Mouse (Mus musculus) kidney, embryonic 15.5 days (tissue): ENCODE measurements around the gene Dock1. TPM values are rescaled to one million over a fixed set of nuclear protein-coding genes. Genes with fewer than 3 reads are reported as not detected.
A peak's percentile ranks its signal among the peaks of the same experiment; 100 is the strongest.

Experiments used
- ATAC-seq: fragments of 200-750 bp; cut with Nextera tagmentation; replicated peaks from 2 replicates; pipeline ENCODE4 v1.8.0; 2017; ENCODE audit warnings: moderate TSS enrichment; ENCODE audit not compliant: low FRiP score
- H3K27ac ChIP-seq: fragments of 300-500 bp; sonication (generic); 2 replicates; pipeline ENCODE4 v1.5.1; 2015; ENCODE audit warnings: mild to moderate bottlenecking, inconsistent platforms
- H3K27me3 ChIP-seq: fragments of 300-500 bp; sonication (generic); 2 replicates; pipeline ENCODE4 v1.6.1; 2015; ENCODE audit warnings: inconsistent platforms
- H3K36me3 ChIP-seq: fragments of 300-500 bp; sonication (generic); 2 replicates; pipeline ENCODE4 v1.6.1; 2015; ENCODE audit warnings: inconsistent platforms
- H3K4me1 ChIP-seq: fragments of 300-500 bp; sonication (generic); 2 replicates; pipeline ENCODE4 v1.6.1; 2015; ENCODE audit warnings: inconsistent platforms
- H3K4me2 ChIP-seq: fragments of 300-500 bp; sonication (generic); 2 replicates; pipeline ENCODE4 v1.6.1; 2015; ENCODE audit warnings: moderate library complexity, mild to moderate bottlenecking, inconsistent platforms
- H3K4me3 ChIP-seq: fragments of 300-500 bp; sonication (generic); replicated peaks from 2 replicates; pipeline ENCODE4 v1.5.1; 2015; ENCODE audit warnings: mild to moderate bottlenecking, inconsistent platforms
- H3K9ac ChIP-seq: fragments of 300-500 bp; sonication (generic); 2 replicates; pipeline ENCODE4 v1.6.1; 2015; ENCODE audit warnings: mild to moderate bottlenecking, inconsistent platforms
- H3K9me3 ChIP-seq: fragments of 300-500 bp; sonication (generic); replicated peaks from 2 replicates; pipeline ENCODE4 v1.6.1; 2016; ENCODE audit warnings: inconsistent platforms
- WGBS: fragments of 180-500 bp; shearing (Covaris S2); methylation state at CpG from one replicate; pipeline ENCODE4 v1.1.7; 2015; ENCODE audit warnings: mixed read lengths; 5-methylcytosine and 5-hydroxymethylcytosine counted together
- polyA plus RNA-seq: library from polyadenylated mRNA; unstranded; fragments of >200 nt; fragmentation: Nextera tagmentation; extraction: Ambion mirVana; gene quantifications from 2 replicates; pipeline ENCODE4 v1.2.1, GENCODE M21; 2015

Dock1 gene
- 46.8 and 47.7 TPM in 2 replicates for polyA plus RNA-seq

- peak within 1 kb of the TSS; percentile 97 for H3K27ac ChIP-seq
- H3K4me2 ChIP-seq = peak within 1 kb of the TSS; percentile 68
- 0 out of 2 replicates have a peak, but pooled peaks cover 4% of the 10 kb centered on the region for H3K27me3 ChIP-seq
- peak within 1 kb of the TSS; percentile 66 for H3K4me3 ChIP-seq
- H3K4me1 ChIP-seq = peaks cover 59% of the 10 kb centered on the region
- ATAC-seq = peak; percentile 91
- 2% methylated on average over 71 of the region's 77 CpGs for WGBS
- peak within 1 kb of the TSS; percentile 80 for H3K9ac ChIP-seq
- no peaks in the 10 kb centered on the region for H3K9me3 ChIP-seq
- no peaks in the 10 kb centered on the region for H3K36me3 ChIP-seq
Measured at GRCm38 (mm10) chr7:134670312-134671002, at the start of gene Dock1. Gene Dock1, plus strand, starts transcription at chr7:134670654.

- Histone ChIP-seq H3K4me1 (no peaks in the 10 kb centered on the region), H3K27ac (no peak overlapping the region), H3K4me3 (no peak overlapping the region), H3K4me2 (no peak overlapping the region), H3K9me3 (no peaks in the 10 kb centered on the region), H3K27me3 (no peaks in the 10 kb centered on the region), H3K9ac (no peak overlapping the region), H3K36me3 (no peaks in the 10 kb centered on the region)
- no peak for ATAC-seq
- 91% methylated on average over 4 of the region's 4 CpGs for WGBS
Measured at GRCm38 (mm10) chr7:134627906-134628305, 42.5 kb upstream of the Dock1 start.

DNA sequence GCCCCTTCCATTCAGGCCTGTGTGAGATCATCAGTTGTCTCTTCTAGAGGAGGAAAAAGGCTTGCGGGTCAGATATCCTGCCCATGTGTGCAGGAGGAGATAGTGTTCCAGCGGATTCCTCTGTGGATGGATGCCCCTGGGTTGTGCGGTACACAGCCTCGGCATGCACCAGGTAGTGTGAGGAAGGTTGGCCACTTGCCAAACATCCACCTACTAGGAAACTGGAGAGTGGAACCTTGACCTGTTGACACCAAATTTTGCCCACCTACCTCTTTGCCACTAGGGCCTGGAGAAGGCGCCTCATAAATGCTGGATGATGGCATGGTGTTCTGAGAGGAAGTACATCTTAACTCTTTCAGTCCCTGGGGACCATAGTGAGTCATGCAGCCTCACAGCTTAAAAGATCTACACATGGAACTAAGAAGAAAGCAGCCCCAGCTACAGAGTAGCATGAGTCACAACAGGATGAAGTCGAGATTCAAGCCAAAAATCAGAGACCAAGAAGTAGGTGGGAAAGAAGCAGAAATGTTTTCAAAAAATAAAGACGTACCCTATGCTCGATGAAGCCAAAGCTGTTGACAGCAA is 20.1 kb upstream of the Dock1 start:
- ATAC-seq = no peak
- H3K9ac ChIP-seq = no peak overlapping the region
- no peak overlapping the region for H3K4me3 ChIP-seq
- no peak overlapping the region for H3K27ac ChIP-seq
- 76% methylated on average over 8 of the region's 8 CpGs for WGBS
- no peak overlapping the region for H3K4me2 ChIP-seq
- H3K27me3 ChIP-seq = no peaks in the 10 kb centered on the region
- no peaks in the 10 kb centered on the region for H3K36me3 ChIP-seq
- no peaks in the 10 kb centered on the region for H3K4me1 ChIP-seq
- no peaks in the 10 kb centered on the region for H3K9me3 ChIP-seq

- H3K4me2 ChIP-seq = no peak overlapping the region
- H3K27ac ChIP-seq = no peak overlapping the region
- no peak overlapping the region for H3K4me3 ChIP-seq
- no peaks in the 10 kb centered on the region for H3K36me3 ChIP-seq
- no peaks in the 10 kb centered on the region for H3K9me3 ChIP-seq
- 79% methylated on average over 3 of the region's 3 CpGs for WGBS
- no peak overlapping the region for H3K9ac ChIP-seq
- no peaks in the 10 kb centered on the region for H3K4me1 ChIP-seq
- no peak for ATAC-seq
- no peaks in the 10 kb centered on the region for H3K27me3 ChIP-seq
Measured at GRCm38 (mm10) chr7:134651071-134651470, 19.4 kb upstream of the Dock1 start.

DNA sequence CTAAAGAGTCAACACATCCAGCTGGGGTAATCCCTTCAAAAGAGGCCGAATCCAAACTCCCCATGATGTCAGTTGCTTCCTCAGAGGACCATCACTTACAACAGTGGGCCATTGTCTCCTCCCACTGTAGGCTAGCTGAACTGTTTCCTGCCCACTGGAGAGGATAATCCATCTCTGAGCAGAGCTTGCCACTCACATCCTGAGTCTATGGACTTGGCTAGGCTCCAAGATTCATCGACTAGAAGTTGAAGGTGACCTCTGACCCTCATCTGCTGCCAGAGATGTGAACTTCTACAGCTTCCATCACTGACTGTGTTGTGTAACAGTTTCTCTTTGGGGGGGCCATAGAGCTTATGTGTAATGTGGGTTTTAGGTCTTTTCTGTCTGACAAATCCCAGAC is 7.2 kb upstream of the Dock1 start:
- no peak overlapping the region for H3K4me3 ChIP-seq
- peak; percentile 52; the same call in 1 of the 2 replicates for ATAC-seq
- no peaks in the 10 kb centered on the region for H3K27me3 ChIP-seq
- H3K4me1 ChIP-seq = 0 out of 2 replicates have a peak, but pooled peaks cover 4% of the 10 kb centered on the region
- 17% methylated on average over 2 of the region's 2 CpGs for WGBS
- peaks cover 7% of the 10 kb centered on the region for H3K9me3 ChIP-seq
- H3K36me3 ChIP-seq = no peaks in the 10 kb centered on the region
- no peak overlapping the region for H3K27ac ChIP-seq
- no peak overlapping the region for H3K4me2 ChIP-seq
- H3K9ac ChIP-seq = no peak overlapping the region

- ATAC-seq = no peak
- H3K27me3 ChIP-seq = 0 out of 2 replicates have a peak, but pooled peaks cover 4% of the 10 kb centered on the region
- 72% methylated on average over 5 of the region's 5 CpGs for WGBS
- H3K4me2 ChIP-seq = no peak overlapping the region
- H3K9me3 ChIP-seq = no peaks in the 10 kb centered on the region
- no peaks in the 10 kb centered on the region for H3K36me3 ChIP-seq
- peaks cover 15% of the 10 kb centered on the region for H3K4me1 ChIP-seq
- no peak overlapping the region for H3K4me3 ChIP-seq
- H3K9ac ChIP-seq = no peak overlapping the region
- H3K27ac ChIP-seq = no peak overlapping the region
Measured at GRCm38 (mm10) chr7:134665642-134666282, 4.7 kb upstream of the Dock1 start.

DNA sequence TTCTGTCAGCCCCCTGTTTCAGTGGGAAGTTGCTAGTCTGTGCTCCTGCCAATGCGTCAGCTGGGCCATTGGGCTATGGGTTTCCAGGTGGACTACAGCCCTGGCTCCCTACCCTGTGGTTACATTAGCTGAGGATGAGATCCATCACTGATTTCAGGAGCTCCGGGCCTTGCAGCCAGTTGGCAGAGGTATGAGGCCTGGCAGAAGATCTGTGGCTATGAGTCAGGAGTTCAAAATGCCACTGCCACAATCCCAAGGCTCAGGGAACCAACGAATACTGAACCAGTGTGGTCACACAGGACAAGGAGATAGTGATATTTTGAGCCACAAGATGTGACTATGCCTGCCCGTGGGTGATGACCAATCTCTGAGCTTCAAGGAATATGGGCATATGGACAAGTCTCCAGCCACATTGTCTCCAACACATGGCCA is 3.2 kb upstream of the Dock1 start:
- H3K4me2 ChIP-seq = no peak overlapping the region
- H3K9me3 ChIP-seq = no peaks in the 10 kb centered on the region
- peaks cover 29% of the 10 kb centered on the region for H3K4me1 ChIP-seq
- 89% methylated on average over 4 of the region's 4 CpGs for WGBS
- 0 out of 2 replicates have a peak, but pooled peaks cover 4% of the 10 kb centered on the region for H3K27me3 ChIP-seq
- no peak overlapping the region for H3K4me3 ChIP-seq
- no peak for ATAC-seq
- H3K9ac ChIP-seq = no peak overlapping the region
- H3K27ac ChIP-seq = no peak overlapping the region
- no peaks in the 10 kb centered on the region for H3K36me3 ChIP-seq

DNA sequence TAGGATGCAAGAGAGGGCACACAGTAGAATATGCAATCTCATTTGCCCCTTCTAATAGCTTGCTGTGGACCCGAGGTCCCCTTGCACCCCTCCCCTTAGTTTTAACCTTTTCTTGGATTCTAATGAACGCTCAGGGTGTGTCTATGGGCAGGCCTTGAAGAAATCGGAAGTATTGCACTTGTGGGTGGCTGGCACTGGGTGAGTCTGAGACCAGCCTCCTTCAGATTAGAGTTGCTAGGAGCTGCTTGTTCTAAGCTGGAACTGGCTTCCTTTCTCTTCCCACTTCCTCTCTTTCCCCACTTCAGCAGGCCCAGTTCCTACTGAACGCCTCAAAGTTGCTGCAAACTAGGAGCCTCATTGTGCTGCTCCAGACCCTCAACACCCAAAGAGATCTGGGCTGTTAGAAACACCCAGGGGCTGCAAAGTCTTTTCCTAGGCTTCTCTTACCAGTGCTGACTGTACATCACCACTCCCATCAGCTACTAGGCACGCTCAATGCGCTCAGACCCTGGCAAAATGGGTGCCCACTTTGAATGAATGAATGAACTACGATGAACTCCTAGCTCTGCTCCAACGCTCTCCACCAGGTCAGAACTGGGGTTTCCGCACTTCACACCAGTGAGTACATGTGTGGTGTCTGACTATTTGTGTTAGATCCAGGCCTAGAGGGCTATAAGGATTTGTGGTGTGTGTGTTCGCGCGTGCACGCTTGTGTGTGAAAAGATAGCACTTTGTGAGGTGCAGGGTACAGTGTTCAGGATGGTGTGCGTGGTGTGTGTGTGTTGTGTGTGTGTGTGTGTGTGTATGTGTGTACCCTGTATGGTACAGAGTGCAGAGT is 761 bp upstream of the Dock1 start:
- ATAC-seq = peak; percentile 7; the same call in 1 of the 2 replicates
- H3K4me3 ChIP-seq = peak overlapping the region; percentile 66

DNA sequence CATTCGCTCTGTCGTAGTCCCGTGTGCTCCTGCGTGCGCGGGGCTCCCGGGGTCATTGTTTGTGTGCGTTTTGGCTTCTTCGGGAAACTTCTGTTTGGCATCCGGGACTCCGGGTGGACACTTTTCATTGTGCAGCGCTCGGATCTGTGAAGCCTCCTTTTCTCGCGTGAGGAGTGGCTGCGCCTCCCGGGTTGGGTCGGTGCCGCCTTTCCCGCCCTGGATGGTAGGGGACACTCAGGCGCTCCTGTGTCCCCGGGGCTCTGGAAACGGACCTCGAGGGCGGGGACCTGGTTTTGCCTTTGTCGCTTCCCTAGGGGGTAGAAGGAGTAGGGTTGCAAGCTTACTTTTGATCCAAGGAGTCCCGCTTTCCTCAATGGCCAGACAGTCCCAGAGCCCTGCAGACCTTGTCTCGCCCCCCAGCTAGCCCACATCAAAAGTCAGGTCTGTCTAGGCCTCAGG is 578 bp downstream of the Dock1 start:
- Histone ChIP-seq H3K27me3 (0 out of 2 replicates have a peak, but pooled peaks cover 4% of the 10 kb centered on the region), H3K27ac (peak overlapping the region; percentile 97), H3K4me2 (peak overlapping the region; percentile 68), H3K4me1 (peaks cover 58% of the 10 kb centered on the region), H3K36me3 (no peaks in the 10 kb centered on the region), H3K4me3 (peak overlapping the region; percentile 66), H3K9ac (peak overlapping the region; percentile 80), H3K9me3 (no peaks in the 10 kb centered on the region)
- WGBS = 1% methylated on average over 28 of the region's 28 CpGs
- peak; percentile 27 for ATAC-seq

More for the DNA sequence above, 761 bp upstream of the Dock1 start:
- Histone ChIP-seq H3K27ac (peak overlapping the region; percentile 97), H3K9me3 (no peaks in the 10 kb centered on the region), H3K36me3 (no peaks in the 10 kb centered on the region), H3K9ac (peak overlapping the region; percentile 80; the same call in 1 of the 2 replicates), H3K4me1 (peaks cover 53% of the 10 kb centered on the region), H3K27me3 (0 out of 2 replicates have a peak, but pooled peaks cover 4% of the 10 kb centered on the region), H3K4me2 (peak overlapping the region; percentile 68)
- WGBS = 86% methylated on average over 14 of the region's 14 CpGs

DNA sequence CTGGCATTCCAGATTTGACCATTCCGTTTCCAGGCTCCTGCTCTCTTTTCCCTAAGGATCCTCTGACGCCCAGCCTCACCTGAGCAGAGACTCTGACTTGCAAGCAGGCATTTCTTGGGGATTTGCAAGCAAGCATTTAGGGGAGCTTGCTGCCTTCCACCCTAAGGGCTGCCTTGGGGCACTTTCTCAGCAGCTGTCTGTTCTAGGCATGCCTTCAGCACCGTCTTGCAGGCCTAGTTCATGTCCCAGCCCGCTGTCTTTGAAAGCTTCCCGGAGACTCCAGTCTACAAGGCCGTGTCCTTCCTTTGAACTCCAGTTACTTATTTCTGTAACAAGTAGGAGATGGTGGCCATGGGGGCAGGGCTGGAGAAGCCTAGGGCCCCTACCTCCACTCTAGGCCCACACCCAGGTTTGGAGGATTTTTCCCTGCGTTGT is 1.0 kb downstream of the Dock1 start:
- 3% methylated on average over 7 of the region's 7 CpGs for WGBS
- H3K9ac ChIP-seq = peak overlapping the region; percentile 80
- H3K4me2 ChIP-seq = peak overlapping the region; percentile 68
- H3K4me1 ChIP-seq = peaks cover 62% of the 10 kb centered on the region
- H3K27ac ChIP-seq = peak overlapping the region; percentile 97
- peak; percentile 28; the same call in 1 of the 2 replicates for ATAC-seq
- no peaks in the 10 kb centered on the region for H3K9me3 ChIP-seq
- 0 out of 2 replicates have a peak, but pooled peaks cover 4% of the 10 kb centered on the region for H3K27me3 ChIP-seq
- H3K36me3 ChIP-seq = no peaks in the 10 kb centered on the region
- peak overlapping the region; percentile 66 for H3K4me3 ChIP-seq

DNA sequence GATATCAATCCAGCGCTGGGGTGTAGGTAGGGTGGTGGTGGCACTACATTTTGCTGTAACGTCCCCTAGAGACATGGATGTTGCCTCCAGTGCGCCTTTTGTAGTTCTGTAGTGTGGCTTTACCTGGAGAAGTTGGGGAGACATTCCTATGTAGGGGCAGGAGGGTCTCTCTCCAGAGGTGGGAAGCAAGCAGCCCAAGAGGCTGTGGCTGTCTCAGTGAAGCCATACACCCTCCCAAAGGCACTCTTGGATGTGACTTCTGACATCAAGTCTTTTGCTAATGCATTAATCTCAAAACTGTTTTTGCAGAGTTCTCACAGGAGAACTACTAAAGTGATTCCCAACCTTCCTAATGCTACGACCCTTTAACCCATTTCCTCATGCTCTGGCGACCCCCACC is 2.7 kb downstream of the Dock1 start:
- Histone ChIP-seq H3K4me2 (peak overlapping the region; percentile 68; the same call in 1 of the 2 replicates), H3K9me3 (no peaks in the 10 kb centered on the region), H3K9ac (no peak overlapping the region), H3K4me1 (peaks cover 78% of the 10 kb centered on the region), H3K4me3 (no peak overlapping the region; the same call in 1 of the 2 replicates), H3K36me3 (no peaks in the 10 kb centered on the region), H3K27ac (no peak overlapping the region), H3K27me3 (0 out of 2 replicates have a peak, but pooled peaks cover 4% of the 10 kb centered on the region)
- no peak for ATAC-seq
- WGBS = 64% methylated on average over 5 of the region's 5 CpGs
